Mouse (Mus musculus): ENCODE data around the gene Med13l. TPM values are rescaled to one million over a fixed set of nuclear protein-coding genes. Genes with fewer than 3 reads are reported as not detected.

Gene Med13l
- polyA plus RNA-seq, 1 experiment from 2014 or later = 7.0 TPM

DNA sequence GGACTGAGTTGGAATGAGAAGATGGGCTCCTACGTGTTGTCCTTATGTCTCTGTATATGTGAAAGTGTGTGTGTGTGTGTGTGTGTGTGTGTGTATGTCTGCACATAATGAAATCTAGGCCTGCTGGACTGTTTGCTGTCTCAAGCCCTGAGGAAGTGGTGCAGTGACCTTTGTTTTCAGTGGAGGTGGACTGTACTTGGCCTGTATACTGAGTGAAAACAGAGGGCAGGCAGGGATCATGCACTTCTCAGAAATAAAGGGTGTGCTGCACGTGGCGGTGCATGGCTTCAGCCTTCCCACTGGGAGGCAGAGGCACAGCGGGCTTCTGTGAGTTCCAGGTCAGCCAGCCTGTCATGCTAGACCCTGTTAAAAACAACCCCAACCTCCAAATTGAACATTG is 11.0 kb downstream of the Med13l start:
- Histone ChIP-seq H3K36me3 (ENCODE audit: insufficient read depth, low read length) (no peaks in the 10 kb centered on the region), H3K27me3 (ENCODE audit: insufficient read depth, low read length) (no peaks in the 10 kb centered on the region), H3K4me2 (ENCODE audit: low read length) (no peak overlapping the region), H3K4me1 (replicated peaks; ENCODE audit: insufficient read depth, low read length) (peaks cover 19% of the 10 kb centered on the region; the same call in 1 of the 2 replicates), H3K9me3 (replicated peaks; ENCODE audit: low read length) (no peaks in the 10 kb centered on the region), H3K4me3 (replicated peaks; ENCODE audit: low read depth, low read length) (no peak overlapping the region), H3K9ac (ENCODE audit: low read depth, low read length) (no peak overlapping the region), H3K27ac (no peak overlapping the region)
- DNase-seq (ENCODE audit: low spot score) (no peak), ATAC-seq (replicated peaks; ENCODE audit: low FRiP score, low read depth) (no peak)
- 57% methylated on average over 4 of the region's 4 CpGs for WGBS
- TF ChIP-seq CTCF (IDR thresholded peaks at IDR 0.05; ENCODE audit: low read depth) = no peak

DNA sequence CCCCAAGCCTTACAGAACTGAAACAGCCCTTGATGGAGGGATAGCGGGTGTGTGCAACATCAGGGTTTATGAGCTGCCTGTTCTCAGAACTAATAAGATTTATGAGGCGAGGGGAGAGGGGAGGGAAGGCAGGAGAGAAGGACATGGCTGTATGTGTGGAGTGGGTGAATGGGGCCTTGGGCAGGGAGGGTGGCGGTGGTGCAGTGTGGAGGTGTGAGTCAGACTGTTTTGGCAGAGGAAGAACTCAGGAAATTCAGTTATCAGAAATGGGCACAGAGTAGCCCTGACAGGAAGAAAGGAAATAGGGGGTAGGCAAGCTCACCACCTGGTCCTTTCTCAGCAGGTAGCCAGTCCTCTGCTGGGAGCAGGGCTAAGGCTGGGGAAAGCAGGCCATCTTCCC is 13.8 kb downstream of the Med13l start:
- ATAC-seq (replicated peaks; ENCODE audit: low FRiP score, low read depth) (no peak), DNase-seq (ENCODE audit: low spot score) (peak; percentile 54)
- H3K27me3 ChIP-seq (ENCODE audit: insufficient read depth, low read length) = no peaks in the 10 kb centered on the region
- no peaks in the 10 kb centered on the region for H3K36me3 ChIP-seq (ENCODE audit: insufficient read depth, low read length)
- H3K27ac ChIP-seq = no peak overlapping the region
- 29% methylated on average over 3 of the region's 3 CpGs for WGBS
- H3K4me2 ChIP-seq (ENCODE audit: low read length) = no peak overlapping the region
- no peak overlapping the region for H3K4me3 ChIP-seq (replicated peaks; ENCODE audit: low read depth, low read length)
- TF ChIP-seq CTCF (IDR thresholded peaks at IDR 0.05; ENCODE audit: low read depth) = no peak
- no peak overlapping the region for H3K9ac ChIP-seq (ENCODE audit: low read depth, low read length)
- peaks cover 12% of the 10 kb centered on the region; the same call in 1 of the 2 replicates for H3K4me1 ChIP-seq (replicated peaks; ENCODE audit: insufficient read depth, low read length)
- no peaks in the 10 kb centered on the region for H3K9me3 ChIP-seq (replicated peaks; ENCODE audit: low read length)

DNA sequence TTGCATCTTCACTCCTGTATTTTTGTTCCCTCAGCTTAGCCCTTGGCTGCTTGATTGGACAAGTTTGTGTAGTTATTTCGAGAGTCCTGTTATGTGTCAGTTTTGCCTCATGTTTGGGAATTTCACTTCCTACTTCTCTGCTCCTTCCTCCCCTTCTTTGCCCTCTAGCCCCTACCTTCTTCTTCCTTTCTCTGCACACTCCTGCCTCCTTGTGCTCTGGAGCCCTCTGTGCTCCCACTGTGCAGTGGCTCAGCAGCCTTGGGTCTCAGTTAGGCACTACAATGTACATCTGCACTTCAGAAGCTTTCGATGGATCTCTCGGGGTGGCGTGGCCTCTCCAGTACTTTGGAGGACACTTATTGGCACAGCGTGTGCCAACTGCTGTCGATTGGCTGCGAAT is 14.5 kb downstream of the Med13l start:
- DNase-seq (ENCODE audit: low spot score) = no peak
- no peak overlapping the region for H3K9ac ChIP-seq (ENCODE audit: low read depth, low read length)
- no peaks in the 10 kb centered on the region for H3K27me3 ChIP-seq (ENCODE audit: insufficient read depth, low read length)
- H3K4me2 ChIP-seq (ENCODE audit: low read length) = no peak overlapping the region
- TF ChIP-seq CTCF (IDR thresholded peaks at IDR 0.05; ENCODE audit: low read depth) = peak; percentile 14; the same call in 1 of the 2 replicates
- H3K4me1 ChIP-seq (replicated peaks; ENCODE audit: insufficient read depth, low read length) = peaks cover 10% of the 10 kb centered on the region; the same call in 1 of the 2 replicates
- no peaks in the 10 kb centered on the region for H3K9me3 ChIP-seq (replicated peaks; ENCODE audit: low read length)
- ATAC-seq (replicated peaks; ENCODE audit: low FRiP score, low read depth) = no peak
- 75% methylated on average over 7 of the region's 7 CpGs for WGBS
- no peak overlapping the region for H3K27ac ChIP-seq
- H3K4me3 ChIP-seq (replicated peaks; ENCODE audit: low read depth, low read length) = no peak overlapping the region
- H3K36me3 ChIP-seq (ENCODE audit: insufficient read depth, low read length) = no peaks in the 10 kb centered on the region

DNA sequence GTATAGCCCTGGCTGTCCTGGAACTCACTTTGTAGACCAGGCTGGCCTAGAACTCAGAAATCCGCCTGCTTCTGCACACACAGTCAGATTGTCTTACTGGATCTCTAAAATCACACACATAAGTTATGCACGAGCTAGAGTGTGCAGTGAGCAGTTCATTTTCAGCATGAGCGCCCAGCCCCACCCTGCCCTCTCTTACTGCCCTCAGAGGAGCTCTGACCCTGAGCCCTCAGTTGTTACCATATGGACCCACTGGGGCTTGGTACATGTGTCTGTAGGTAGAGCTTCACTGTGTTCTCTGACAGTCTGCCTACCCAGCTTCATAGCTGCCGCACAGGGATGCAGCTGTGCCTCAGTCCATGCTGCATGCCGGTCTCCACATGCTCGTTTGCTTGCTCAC is 15.4 kb downstream of the Med13l start:
- H3K9ac ChIP-seq (ENCODE audit: low read depth, low read length) = no peak overlapping the region
- no peak overlapping the region for H3K4me3 ChIP-seq (replicated peaks; ENCODE audit: low read depth, low read length)

DNA sequence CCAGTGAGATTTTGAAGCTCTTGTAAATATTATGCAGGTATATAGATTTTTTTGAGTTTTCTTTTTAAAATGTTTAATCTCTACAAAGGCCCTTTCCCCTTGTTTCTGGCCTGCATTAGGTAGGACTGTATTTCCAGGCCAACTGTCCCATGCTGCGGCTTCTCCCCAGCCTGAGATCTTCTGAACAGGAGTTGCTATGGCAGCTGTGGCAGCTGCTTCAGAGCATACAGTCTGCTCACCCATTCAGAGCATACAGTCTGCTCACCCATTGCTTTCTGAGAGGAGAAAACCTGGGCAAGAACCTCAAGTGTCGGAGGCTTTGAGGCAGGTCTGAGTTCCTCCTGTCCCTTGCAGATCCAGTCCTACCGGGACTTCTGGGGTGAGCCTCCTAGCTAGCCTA is 16.3 kb downstream of the Med13l start:
- 70% methylated on average over 3 of the region's 3 CpGs for WGBS
- Histone ChIP-seq H3K4me1 (replicated peaks; ENCODE audit: insufficient read depth, low read length) (0 out of 2 replicates have a peak, but pooled peaks cover 3% of the 10 kb centered on the region), H3K4me3 (replicated peaks; ENCODE audit: low read depth, low read length) (no peak overlapping the region)

More for the DNA sequence above, 15.4 kb downstream of the Med13l start:
- H3K36me3 ChIP-seq (ENCODE audit: insufficient read depth, low read length) = no peaks in the 10 kb centered on the region
- no peak for TF ChIP-seq CTCF (IDR thresholded peaks at IDR 0.05; ENCODE audit: low read depth)
- no peaks in the 10 kb centered on the region for H3K9me3 ChIP-seq (replicated peaks; ENCODE audit: low read length)
- ATAC-seq (replicated peaks; ENCODE audit: low FRiP score, low read depth) (no peak), DNase-seq (ENCODE audit: low spot score) (no peak)
- H3K27me3 ChIP-seq (ENCODE audit: insufficient read depth, low read length) = no peaks in the 10 kb centered on the region
- H3K4me2 ChIP-seq (ENCODE audit: low read length) = no peak overlapping the region
- 0 out of 2 replicates have a peak, but pooled peaks cover 3% of the 10 kb centered on the region for H3K4me1 ChIP-seq (replicated peaks; ENCODE audit: insufficient read depth, low read length)
- 69% methylated on average over 6 of the region's 6 CpGs for WGBS
- no peak overlapping the region for H3K27ac ChIP-seq

DNA sequence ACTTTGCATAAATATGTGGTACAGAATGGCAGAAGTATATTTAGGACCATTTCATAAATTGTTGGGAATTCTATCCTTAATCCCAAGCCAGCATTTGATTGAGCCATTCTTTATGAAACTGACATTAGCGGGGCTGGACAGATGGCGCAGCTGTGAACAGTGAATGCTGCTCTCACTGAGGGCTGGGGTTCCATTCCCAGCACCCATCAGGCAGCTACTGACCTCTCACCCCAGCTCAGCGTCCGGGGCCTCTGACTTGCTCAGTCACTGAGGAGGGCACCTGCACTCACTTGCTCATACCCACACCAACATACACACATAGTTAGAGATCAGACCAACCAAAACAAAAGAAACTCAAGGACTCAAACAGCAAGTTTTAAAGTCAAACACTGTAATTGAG is 24.9 kb downstream of the Med13l start:
- H3K9ac ChIP-seq (ENCODE audit: low read depth, low read length) = no peak overlapping the region
- no peaks in the 10 kb centered on the region for H3K27me3 ChIP-seq (ENCODE audit: insufficient read depth, low read length)
- ATAC-seq (replicated peaks; ENCODE audit: low FRiP score, low read depth) = no peak
- TF ChIP-seq CTCF (IDR thresholded peaks at IDR 0.05; ENCODE audit: low read depth) = no peak
- DNase-seq (ENCODE audit: low spot score) = no peak
- WGBS = 69% methylated on average over 4 of the region's 4 CpGs
- H3K27ac ChIP-seq = no peak overlapping the region
- H3K4me1 ChIP-seq (replicated peaks; ENCODE audit: insufficient read depth, low read length) = peaks cover 22% of the 10 kb centered on the region
- no peak overlapping the region for H3K4me3 ChIP-seq (replicated peaks; ENCODE audit: low read depth, low read length)
- no peaks in the 10 kb centered on the region for H3K36me3 ChIP-seq (ENCODE audit: insufficient read depth, low read length)
- no peak overlapping the region for H3K4me2 ChIP-seq (ENCODE audit: low read length)
- no peaks in the 10 kb centered on the region for H3K9me3 ChIP-seq (replicated peaks; ENCODE audit: low read length)

More for the DNA sequence above, 16.3 kb downstream of the Med13l start:
- DNase-seq (ENCODE audit: low spot score) (no peak), ATAC-seq (replicated peaks; ENCODE audit: low FRiP score, low read depth) (no peak)
- no peaks in the 10 kb centered on the region for H3K36me3 ChIP-seq (ENCODE audit: insufficient read depth, low read length)
- H3K4me2 ChIP-seq (ENCODE audit: low read length) = no peak overlapping the region
- no peak overlapping the region for H3K9ac ChIP-seq (ENCODE audit: low read depth, low read length)
- H3K27me3 ChIP-seq (ENCODE audit: insufficient read depth, low read length) = no peaks in the 10 kb centered on the region
- no peak for TF ChIP-seq CTCF (IDR thresholded peaks at IDR 0.05; ENCODE audit: low read depth)
- no peak overlapping the region for H3K27ac ChIP-seq
- H3K9me3 ChIP-seq (replicated peaks; ENCODE audit: low read length) = no peaks in the 10 kb centered on the region

DNA sequence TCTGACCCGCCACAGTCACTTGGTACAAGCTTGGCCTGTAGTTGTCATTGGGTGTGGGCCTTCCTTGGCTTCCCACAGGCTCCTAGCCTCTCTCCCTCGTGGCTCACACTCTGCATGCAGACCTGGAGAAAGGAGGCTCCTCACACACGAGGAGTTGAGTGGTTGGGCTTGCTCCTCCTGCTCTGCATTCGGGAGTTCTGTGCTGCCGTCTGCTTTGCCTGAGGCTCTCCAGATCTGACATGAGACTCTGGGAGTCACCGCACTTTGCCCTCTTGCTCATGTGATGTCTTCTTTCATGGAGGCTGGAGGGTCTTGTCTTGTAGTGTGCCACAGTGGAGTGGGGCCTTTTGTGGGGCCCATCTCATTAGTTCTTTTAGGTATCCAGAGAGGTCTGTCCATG is 26.1 kb downstream of the Med13l start:
- Histone ChIP-seq H3K9ac (ENCODE audit: low read depth, low read length) (no peak overlapping the region), H3K27ac (no peak overlapping the region), H3K36me3 (ENCODE audit: insufficient read depth, low read length) (no peaks in the 10 kb centered on the region), H3K4me2 (ENCODE audit: low read length) (no peak overlapping the region), H3K4me3 (replicated peaks; ENCODE audit: low read depth, low read length) (no peak overlapping the region), H3K9me3 (replicated peaks; ENCODE audit: low read length) (no peaks in the 10 kb centered on the region), H3K27me3 (ENCODE audit: insufficient read depth, low read length) (no peaks in the 10 kb centered on the region), H3K4me1 (replicated peaks; ENCODE audit: insufficient read depth, low read length) (peaks cover 34% of the 10 kb centered on the region)
- ATAC-seq (replicated peaks; ENCODE audit: low FRiP score, low read depth) = no peak
- no peak for DNase-seq (ENCODE audit: low spot score)
- no peak for TF ChIP-seq CTCF (IDR thresholded peaks at IDR 0.05; ENCODE audit: low read depth)
- WGBS = 45% methylated on average over 6 of the region's 6 CpGs

Data from kidney, postnatal 0 days (tissue).